Comparison of ENCODE assay signal across 28 mouse cellular contexts in genomic region chr9:32744288-32744687, GRCm38 (mm10).
DNase-seq lines count a peak whose midpoint lies in the region; ATAC-seq lines count a peak whose summit lies in the region.
"Had no signal": no experiment of that assay in that cellular context is flagged by ENCODE, and none has a peak within 500 bp of the region (broad histone marks: within the 10 kb centered on the region; RNA-seq: fewer than 3 reads in every experiment).

No protein-coding gene starts in this region.

- H3K27ac ChIP-seq in heart, embryonic 12.5 days (ENCODE audit: poor library complexity, severe bottlenecking), result 0 out of 2 replicates have a peak overlapping the region, but pooled peaks have one; percentile 44
- peak overlapping the region; percentile 76 for H3K27ac ChIP-seq in kidney, embryonic 16.5 days (ENCODE audit: low read length)
- H3K27ac ChIP-seq: forebrain, embryonic 13.5 days; limb, embryonic 10.5 days; limb, embryonic 15.5 days; liver, embryonic 14.5 days; midbrain, embryonic 15.5 days; neural tube, embryonic 13.5 days; stomach, embryonic 15.5 days had no signal

- H3K36me3 ChIP-seq in heart, embryonic 12.5 days, result peaks cover 37% of the 10 kb centered on the region
- H3K36me3 ChIP-seq in kidney, embryonic 16.5 days (ENCODE audit: insufficient read depth, low read length), result peaks cover 6% of the 10 kb centered on the region
- H3K36me3 ChIP-seq: heart, embryonic 15.5 days; midbrain, embryonic 15.5 days; neural tube, embryonic 13.5 days; stomach, embryonic 15.5 days had no signal

- 80% methylated on average over 9 of the region's 9 CpGs for WGBS in heart, embryonic 12.5 days
- WGBS in kidney, embryonic 16.5 days, result 68% methylated on average over 9 of the region's 9 CpGs

- no peaks in the 10 kb centered on the region for H3K27me3 ChIP-seq in heart, embryonic 12.5 days (replicated peaks)
- no peaks in the 10 kb centered on the region for H3K27me3 ChIP-seq in kidney, embryonic 16.5 days (ENCODE audit: insufficient read depth, low read length)
- H3K27me3 ChIP-seq: heart, embryonic 15.5 days; limb, embryonic 15.5 days; midbrain, embryonic 15.5 days; Patski; stomach, embryonic 15.5 days had no signal

- H3K4me3 ChIP-seq in heart, embryonic 12.5 days, result no peak overlapping the region
- H3K4me3 ChIP-seq in kidney, embryonic 16.5 days (ENCODE audit: low read length), result no peak overlapping the region
- H3K4me3 ChIP-seq: forebrain, embryonic 13.5 days; heart, embryonic 15.5 days; limb, embryonic 10.5 days; limb, embryonic 15.5 days; midbrain, embryonic 15.5 days; neural tube, embryonic 13.5 days; stomach, embryonic 15.5 days had no signal

- DNase-seq in heart, postnatal 10 days, result no peak
- DNase-seq in kidney, postnatal 10 days, result no peak
- DNase-seq in thymus, postnatal 25 days, result peak; percentile 13
- no peak for DNase-seq in thymus, postnatal 10 days (ENCODE audit: low spot score in 2 of 2)
- DNase-seq in naive thymus-derived CD4-positive, alpha-beta T cell, adult 2 months (ENCODE audit: low read depth), result peak; percentile 69
- no peak for DNase-seq in left cerebral cortex, postnatal 10 days (ENCODE audit: extremely low spot score in 1 of 2, low spot score in 2 of 2)
- DNase-seq: adrenal gland, postnatal 14 days; cerebellum, adult 11 months; cerebellum, adult 9-10 months; cerebellum, postnatal 36 days; gastrocnemius, postnatal 25 days; kidney, adult 8-10 months; layer of hippocampus, postnatal 36 days; lung, embryonic 14.5 days; lung, postnatal 14 days; right cerebral cortex, postnatal 4 days had no signal

- no peak overlapping the region for H3K4me2 ChIP-seq in heart, embryonic 12.5 days
- no peak overlapping the region for H3K4me2 ChIP-seq in kidney, embryonic 16.5 days (replicated peaks; ENCODE audit: low read depth, low read length)
- H3K4me2 ChIP-seq: forebrain, embryonic 13.5 days; heart, embryonic 15.5 days; limb, embryonic 15.5 days; lung, embryonic 14.5 days; midbrain, embryonic 15.5 days; neural tube, embryonic 13.5 days; stomach, embryonic 15.5 days had no signal

- no peaks in the 10 kb centered on the region for H3K9me3 ChIP-seq in heart, embryonic 12.5 days (replicated peaks)
- no peaks in the 10 kb centered on the region for H3K9me3 ChIP-seq in kidney, embryonic 16.5 days (ENCODE audit: low read length)
- H3K9me3 ChIP-seq: forebrain, embryonic 13.5 days; heart, embryonic 15.5 days; limb, embryonic 10.5 days; limb, embryonic 15.5 days; midbrain, embryonic 15.5 days; neural tube, embryonic 13.5 days; stomach, embryonic 15.5 days had no signal

- no peak overlapping the region for H3K9ac ChIP-seq in heart, embryonic 12.5 days
- H3K9ac ChIP-seq in kidney, embryonic 16.5 days (replicated peaks; ENCODE audit: low read length), result no peak overlapping the region
- H3K9ac ChIP-seq: forebrain, embryonic 13.5 days; heart, embryonic 15.5 days; limb, embryonic 15.5 days; liver, embryonic 14.5 days; lung, embryonic 14.5 days; midbrain, embryonic 15.5 days; neural tube, embryonic 13.5 days; stomach, embryonic 15.5 days had no signal

- intact Hi-C loops in heart, postnatal 10 days (cut with DNase I), result no loop called here
- intact Hi-C loops in left cerebral cortex, postnatal 10 days (cut with DNase I), result no loop called here

- peaks cover 41% of the 10 kb centered on the region for H3K4me1 ChIP-seq in heart, embryonic 12.5 days (replicated peaks)
- H3K4me1 ChIP-seq in kidney, embryonic 16.5 days (ENCODE audit: insufficient read depth, low read length), result peaks cover 59% of the 10 kb centered on the region
- H3K4me1 ChIP-seq: midbrain, embryonic 15.5 days; neural tube, embryonic 13.5 days; stomach, embryonic 15.5 days had no signal

- no peak for ATAC-seq in heart, embryonic 12.5 days (ENCODE audit: insufficient number of reproducible peaks, low FRiP score)
- no peak for ATAC-seq in kidney, embryonic 16.5 days (ENCODE audit: low FRiP score, low TSS enrichment)
- ATAC-seq: forebrain, embryonic 13.5 days; hindbrain, embryonic 16.5 days; midbrain, embryonic 15.5 days had no signal

Comparison
In these comparisons a context has a peak if more than half of its experiments do, and no peak if none do; other contexts are left out.
1. DNase-seq: peak in thymus, postnatal 25 days (single experiment) and naive thymus-derived CD4-positive, alpha-beta T cell, adult 2 months (single experiment); none in heart, postnatal 10 days (0 of 2), kidney, postnatal 10 days (single experiment), thymus, postnatal 10 days (0 of 2) and left cerebral cortex, postnatal 10 days (0 of 2).